Mouse (Mus musculus) heart, embryonic 14.5 days (tissue): Measurements from ENCODE around the gene Snu13. TPM values are rescaled to one million over a fixed set of nuclear protein-coding genes. Genes with fewer than 3 reads are reported as not detected.

Experiments used
- ATAC-seq: fragments of 200-750 bp; cut with Nextera tagmentation; 2 replicates; pipeline ENCODE4 v1.8.0; 2017; ENCODE audit warnings: low read depth, moderate TSS enrichment; ENCODE audit not compliant: insufficient number of reproducible peaks, insufficient read depth, low FRiP score
- H3K27ac ChIP-seq, 2 experiments: fragments of 200-500 bp in 1 of 2; fragments of 300-500 bp in 1 of 2; sonication (generic) in 1 of 2; replicated peaks in 1 of 2; 2 replicates each; pipeline ENCODE4 v1.5.1; 2012 to 2014; ENCODE audit warnings: low read depth in 2 of 2, low read length in 2 of 2, control low read depth in 1 of 2, mild to moderate bottlenecking in 1 of 2, mixed read lengths in 1 of 2; ENCODE audit not compliant: control insufficient read depth in 1 of 2, insufficient read depth in 1 of 2
- H3K27me3 ChIP-seq: fragments of 300-500 bp; sonication (generic); 2 replicates; pipeline ENCODE4 v1.6.1; 2014; ENCODE audit warnings: mild to moderate bottlenecking, low read length, control low read depth; ENCODE audit not compliant: control insufficient read depth, insufficient read depth
- H3K36me3 ChIP-seq: fragments of 300-500 bp; sonication (generic); 2 replicates; pipeline ENCODE4 v1.6.1; 2014; ENCODE audit warnings: mild to moderate bottlenecking, control low read depth, low read length, mixed read lengths; ENCODE audit not compliant: control insufficient read depth, insufficient read depth
- H3K4me1 ChIP-seq, 2 experiments: fragments of 200-500 bp in 1 of 2; fragments of 300-500 bp in 1 of 2; sonication (generic) in 1 of 2; 2 replicates each; pipeline ENCODE4 v1.6.1; 2012 to 2014; ENCODE audit warnings: low read length in 2 of 2, control low read depth in 1 of 2, mixed read lengths in 1 of 2; ENCODE audit not compliant: control insufficient read depth in 2 of 2, insufficient read depth in 2 of 2
- H3K4me2 ChIP-seq: fragments of 300-500 bp; sonication (generic); 2 replicates; pipeline ENCODE4 v1.6.1; 2014; ENCODE audit warnings: mild to moderate bottlenecking, low read length
- H3K4me3 ChIP-seq, 2 experiments: fragments of 200-500 bp in 1 of 2; fragments of 300-500 bp in 1 of 2; sonication (generic) in 1 of 2; 2 replicates each; pipeline ENCODE4 v1.5.1; 2012 to 2014; ENCODE audit warnings: low read length in 2 of 2, mild to moderate bottlenecking in 2 of 2, control low read depth in 1 of 2, low read depth in 1 of 2, moderate library complexity in 1 of 2; ENCODE audit not compliant: control insufficient read depth in 1 of 2, insufficient read depth in 1 of 2
- H3K9ac ChIP-seq: fragments of 300-500 bp; sonication (generic); 2 replicates; pipeline ENCODE4 v1.6.1; 2014; ENCODE audit warnings: mild to moderate bottlenecking, low read length
- H3K9me3 ChIP-seq: fragments of 300-500 bp; sonication (generic); 2 replicates; pipeline ENCODE4 v1.6.1; 2016; ENCODE audit warnings: low read length, control low read depth; ENCODE audit not compliant: control insufficient read depth
- WGBS: fragments of 180-500 bp; shearing (Covaris S2); extraction: QIAGEN DNeasy Blood & Tissue Kit; methylation state at CpG from one replicate; pipeline ENCODE4 v1.1.7; 2014; 5-methylcytosine and 5-hydroxymethylcytosine counted together
- polyA plus RNA-seq: library from polyadenylated mRNA; unstranded; fragments of >200 nt; fragmentation: Nextera tagmentation; extraction: Ambion mirVana; gene quantifications from 2 replicates; pipeline ENCODE4 v1.2.1, GENCODE M21; 2014

The Snu13 gene
- polyA plus RNA-seq, 1 experiment from 2014 or later: 178 TPM

DNA sequence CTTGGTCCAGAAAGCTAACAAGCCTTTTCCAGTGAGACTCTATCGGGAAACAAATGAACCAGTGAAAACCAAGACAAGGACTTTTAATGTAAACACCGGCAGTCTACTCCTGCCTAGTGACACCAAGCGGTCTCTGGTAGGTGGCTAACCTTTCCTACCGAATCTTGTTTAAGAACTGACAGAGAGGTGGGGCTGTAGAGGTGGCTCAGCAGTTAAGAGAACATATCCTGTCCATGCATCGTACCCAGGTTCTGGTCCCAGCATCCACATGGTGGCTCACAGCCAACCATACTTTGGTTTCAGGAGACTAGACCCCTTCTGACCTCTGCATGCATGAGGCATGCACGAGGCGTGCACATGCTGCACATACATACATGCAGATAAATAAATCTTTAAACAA, 20.1 kb downstream of the Snu13 start:
- Histone ChIP-seq H3K9me3 (no peaks in the 10 kb centered on the region), H3K36me3 (peaks cover 98% of the 10 kb centered on the region), H3K27ac (no peak overlapping the region), H3K4me3 (no peak overlapping the region), H3K4me1 (peaks cover 2 to 5% of the 10 kb centered on the region in 2 experiments; a peak in 1 of 4 replicates), H3K9ac (no peak overlapping the region), H3K27me3 (no peaks in the 10 kb centered on the region), H3K4me2 (no peak overlapping the region)
- WGBS: 96% methylated on average over 7 of the region's 7 CpGs
- ATAC-seq: no peak

- no peak overlapping the region for H3K4me3 ChIP-seq
- peaks cover 84% of the 10 kb centered on the region for H3K36me3 ChIP-seq
- WGBS: 91% methylated on average over 6 of the region's 6 CpGs
- no peak overlapping the region for H3K9ac ChIP-seq
- ATAC-seq: no peak
- no peaks in the 10 kb centered on the region for H3K27me3 ChIP-seq
- peaks cover 4 to 8% of the 10 kb centered on the region in 2 experiments; a peak in 3 of 4 replicates for H3K4me1 ChIP-seq
- no peak overlapping the region for H3K27ac ChIP-seq
- H3K4me2 ChIP-seq: no peak overlapping the region
- H3K9me3 ChIP-seq: no peaks in the 10 kb centered on the region
These were observed 23.3 kb downstream of the Snu13 start for GRCm38 (mm10) chr15:82023965-82024635.

DNA sequence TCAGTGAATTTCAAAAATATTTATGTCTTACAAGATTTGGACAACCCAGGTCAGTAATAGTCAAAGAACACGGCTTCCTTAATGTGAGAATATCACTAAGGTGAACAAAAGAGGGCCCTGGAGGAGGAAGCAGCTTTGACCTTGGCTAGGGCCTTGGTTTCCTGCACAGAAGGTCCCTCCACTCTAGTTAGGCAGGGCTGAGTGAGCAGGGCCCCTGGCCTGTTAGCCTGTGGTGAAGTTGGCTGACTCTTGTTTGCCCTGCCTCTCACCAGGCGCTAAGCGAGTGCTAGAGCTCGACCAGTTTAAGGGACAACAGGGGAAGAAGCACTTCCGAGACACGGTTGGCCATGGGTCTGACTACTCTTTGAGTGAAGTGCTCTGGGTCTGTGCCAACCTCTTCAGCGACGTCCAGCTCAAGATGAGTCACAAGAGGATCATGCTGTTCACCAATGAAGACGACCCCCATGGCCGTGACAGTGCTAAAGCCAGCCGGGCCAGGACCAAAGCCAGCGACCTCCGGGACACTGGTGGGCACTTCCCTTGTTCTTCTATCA, 24.8 kb downstream of the Snu13 start:
- Histone ChIP-seq H3K36me3 (peaks cover 74% of the 10 kb centered on the region), H3K4me2 (no peak overlapping the region), H3K4me3 (no peak overlapping the region), H3K9ac (no peak overlapping the region), H3K27me3 (no peaks in the 10 kb centered on the region), H3K9me3 (no peaks in the 10 kb centered on the region), H3K4me1 (peaks cover 4 to 10% of the 10 kb centered on the region in 2 experiments; a peak in 3 of 4 replicates), H3K27ac (no peak overlapping the region)
- 60% methylated on average over 13 of the region's 13 CpGs for WGBS
- no peak for ATAC-seq

DNA sequence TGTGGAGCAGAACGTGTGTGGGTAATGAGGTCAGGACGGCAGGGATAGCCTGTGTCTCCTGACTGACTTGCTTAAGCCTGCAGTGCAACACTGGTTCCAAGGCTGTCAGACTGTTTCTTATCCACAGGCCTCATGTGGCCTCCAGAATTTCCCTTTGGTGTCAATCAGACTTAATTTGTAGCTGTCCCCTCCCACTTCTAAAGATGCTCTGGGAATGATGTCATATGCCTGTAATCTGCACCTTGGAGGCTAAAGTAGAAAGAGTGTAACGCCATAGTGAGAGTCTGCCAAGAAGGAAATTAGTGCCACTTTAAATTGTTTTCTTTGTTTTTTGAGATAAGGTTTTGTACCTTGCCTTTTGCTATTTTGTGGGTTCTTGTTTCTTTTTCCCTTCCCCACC, 28.1 kb downstream of the Snu13 start:
- Histone ChIP-seq H3K27ac (peak overlapping the region; percentile 54 to 55; a peak in 3 of 4 replicates), H3K4me2 (no peak overlapping the region), H3K9me3 (no peaks in the 10 kb centered on the region), H3K9ac (no peak overlapping the region), H3K27me3 (no peaks in the 10 kb centered on the region), H3K4me3 (no peak overlapping the region), H3K4me1 (peaks cover 4 to 24% of the 10 kb centered on the region in 2 experiments), H3K36me3 (peaks cover 42% of the 10 kb centered on the region)
- ATAC-seq: no peak
- WGBS: 49% methylated on average over 3 of the region's 3 CpGs

- no peak overlapping the region for H3K9ac ChIP-seq
- no peaks in the 10 kb centered on the region for H3K27me3 ChIP-seq
- H3K4me2 ChIP-seq: no peak overlapping the region
- H3K27ac ChIP-seq: no peak overlapping the region
- H3K4me3 ChIP-seq: no peak overlapping the region
- peaks cover 4 to 20% of the 10 kb centered on the region in 2 experiments for H3K4me1 ChIP-seq
- no peaks in the 10 kb centered on the region for H3K9me3 ChIP-seq
- ATAC-seq: no peak
- peaks cover 24% of the 10 kb centered on the region for H3K36me3 ChIP-seq
- WGBS: 78% methylated on average over 4 of the region's 4 CpGs
These were observed 29.9 kb downstream of the Snu13 start for GRCm38 (mm10) chr15:82017461-82017860.

DNA sequence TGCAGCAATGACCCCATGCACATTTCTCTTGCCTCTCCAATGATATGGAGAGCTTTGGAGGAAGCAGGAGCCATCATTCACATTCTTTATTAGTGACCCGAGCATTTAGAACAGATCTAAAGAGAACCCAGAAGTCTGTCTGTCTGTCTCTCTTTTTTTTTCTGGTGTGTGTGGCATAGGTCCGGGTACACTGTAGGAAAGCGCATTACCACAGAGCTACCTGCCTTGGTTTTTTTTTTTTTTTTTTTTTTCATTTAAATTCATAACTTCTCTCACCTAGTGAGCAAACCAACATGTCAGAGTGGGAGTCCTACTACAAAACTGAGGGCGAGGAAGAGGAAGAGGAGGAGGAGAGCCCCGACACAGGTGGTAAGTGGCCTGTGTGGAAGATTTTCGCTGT, 30.6 kb downstream of the Snu13 start:
- Histone ChIP-seq H3K27me3 (no peaks in the 10 kb centered on the region), H3K9ac (peak overlapping the region; percentile 74), H3K27ac (peak overlapping the region; percentile 63 to 71), H3K4me2 (peak overlapping the region; percentile 91), H3K4me3 (peak overlapping the region; percentile 67 to 87), H3K4me1 (peaks cover 4 to 19% of the 10 kb centered on the region in 2 experiments), H3K36me3 (peaks cover 18% of the 10 kb centered on the region; the same call in 1 of the 2 replicates), H3K9me3 (no peaks in the 10 kb centered on the region)
- 18% methylated on average over 6 of the region's 6 CpGs for WGBS
- ATAC-seq: no peak

DNA sequence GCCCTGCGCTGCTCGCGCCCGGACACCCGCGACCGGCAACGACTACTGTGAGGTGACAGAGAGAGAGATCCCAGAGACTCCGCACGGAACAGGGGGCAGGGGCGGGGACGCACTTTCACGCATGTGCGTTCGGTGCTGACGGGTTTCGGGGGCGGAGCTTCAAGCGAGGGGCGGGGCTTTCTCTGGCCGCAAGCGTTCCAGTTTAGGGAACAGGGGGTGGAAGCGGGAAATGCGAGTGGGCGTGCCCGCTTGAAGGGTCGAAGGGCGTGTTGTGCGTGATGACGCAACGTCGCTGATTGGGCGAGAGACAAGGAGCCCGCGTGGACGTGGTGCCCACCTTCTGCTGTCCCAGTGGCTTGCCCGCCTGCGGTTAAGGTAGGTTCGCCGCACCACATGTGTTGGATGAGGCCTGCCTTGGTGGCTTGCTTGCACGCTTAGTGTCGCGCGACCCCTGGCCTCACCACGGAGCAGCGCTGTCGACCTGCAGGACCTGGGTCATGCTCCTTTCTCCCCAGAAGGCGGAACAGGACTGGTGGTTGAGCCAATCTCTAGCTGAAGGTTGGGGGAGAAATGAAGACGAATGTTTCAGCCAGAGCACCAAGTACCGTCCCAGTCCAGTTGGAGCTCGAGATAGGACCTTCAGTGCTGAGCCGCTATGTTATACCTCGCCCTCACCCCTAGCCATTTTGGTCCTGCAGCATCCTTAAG, 31.1 kb downstream of the Snu13 start:
- Histone ChIP-seq H3K9me3 (no peaks in the 10 kb centered on the region), H3K9ac (peak overlapping the region; percentile 90), H3K27ac (peak overlapping the region; percentile 63 to 88), H3K27me3 (no peaks in the 10 kb centered on the region), H3K36me3 (peaks cover 15% of the 10 kb centered on the region; the same call in 1 of the 2 replicates), H3K4me1 (peaks cover 4 to 19% of the 10 kb centered on the region in 2 experiments), H3K4me3 (peak overlapping the region; percentile 67 to 87), H3K4me2 (peak overlapping the region; percentile 91)
- peak; percentile 95 for ATAC-seq
- WGBS: under 1% methylated on average over 53 of the region's 53 CpGs
